Mouse (Mus musculus): ENCODE data around the gene Col5a1.

Gene Col5a1

GRCm38 (mm10) chr2:27962406-27962805 is 76.2 kb downstream of the Col5a1 start:
- DNase-seq (ENCODE audit: low spot score in 2 of 2): no peak

DNA sequence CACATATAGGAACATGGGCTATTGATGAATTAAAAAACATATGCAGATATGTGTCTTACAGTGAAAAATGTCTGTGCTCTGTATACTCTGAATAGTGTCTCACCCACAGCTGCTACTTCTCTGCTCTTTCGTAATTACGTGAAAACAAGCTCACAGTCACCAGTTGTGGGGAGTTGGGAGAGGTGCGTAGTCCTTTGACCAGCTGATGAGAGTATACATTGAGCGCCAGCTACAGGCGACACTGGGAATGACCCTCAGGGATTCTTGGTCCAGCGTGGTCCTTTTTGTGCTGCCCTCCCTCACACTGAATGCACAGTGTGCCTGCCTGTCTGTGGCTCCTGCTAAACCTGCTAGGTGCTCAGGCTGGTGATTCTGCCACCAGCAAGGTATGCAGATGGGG is 82.9 kb downstream of the Col5a1 start:
- DNase-seq (ENCODE audit: low spot score in 2 of 2): peak in 1 of 2 experiments; percentile 56

GRCm38 (mm10) chr2:27973840-27974239 is 87.6 kb downstream of the Col5a1 start:
- DNase-seq (ENCODE audit: low spot score in 2 of 2): peak in 1 of 2 experiments; percentile 62

GRCm38 (mm10) chr2:27975786-27976185 is 89.6 kb downstream of the Col5a1 start:
- peak in 1 of 2 experiments; percentile 28 for DNase-seq (ENCODE audit: low spot score in 2 of 2)

GRCm38 (mm10) chr2:27976512-27976911 is 90.3 kb downstream of the Col5a1 start:
- DNase-seq (ENCODE audit: low spot score in 2 of 2): no peak

GRCm38 (mm10) chr2:27981066-27981465 is 94.8 kb downstream of the Col5a1 start:
- DNase-seq (ENCODE audit: low spot score in 2 of 2): no peak

DNA sequence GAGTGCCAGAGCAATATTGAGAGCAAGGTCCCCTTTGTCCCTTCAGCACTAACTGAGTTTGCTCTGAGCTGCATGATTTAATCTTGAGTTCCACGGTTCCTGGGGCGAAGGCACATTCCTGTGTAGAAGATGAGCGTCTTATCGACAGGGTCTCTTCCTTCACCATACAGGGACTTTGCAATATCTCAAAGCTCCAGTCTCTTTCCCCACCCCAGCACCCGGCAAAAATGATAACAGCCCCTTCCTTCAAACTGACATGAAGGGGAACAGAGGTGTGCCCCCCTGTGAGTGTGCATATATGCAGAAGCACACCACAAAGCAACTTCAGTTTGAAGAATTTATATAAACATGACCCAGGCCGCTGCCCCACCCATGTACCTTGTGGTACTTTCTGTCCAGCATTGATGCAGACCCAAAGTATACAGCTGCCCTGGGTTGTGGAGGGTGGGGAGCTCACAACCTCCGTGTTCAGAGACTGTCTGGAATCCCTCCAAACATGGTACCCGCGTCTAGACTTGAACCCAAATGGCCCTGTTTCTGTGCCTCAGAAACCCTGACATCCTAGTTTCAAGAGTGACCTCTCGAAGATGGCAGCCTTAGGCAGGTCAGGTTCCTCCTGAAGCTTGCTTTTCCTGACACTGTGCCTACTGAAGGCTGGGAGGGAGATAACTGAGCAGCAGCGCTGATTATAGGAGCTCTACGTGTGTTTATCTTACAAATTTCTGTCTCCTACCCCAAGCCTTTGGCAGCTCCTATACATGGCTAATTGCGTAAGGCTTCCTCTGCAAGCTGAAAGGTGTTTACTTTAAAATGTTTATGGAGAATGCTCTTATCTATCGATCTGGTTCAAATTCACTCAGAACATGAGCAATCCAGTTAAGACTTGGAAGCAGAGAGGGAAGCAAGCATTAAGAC is 95.7 kb downstream of the Col5a1 start:
- DNase-seq (ENCODE audit: low spot score in 2 of 2): no peak

- DNase-seq (ENCODE audit: low spot score in 2 of 2): no peak
Measured at GRCm38 (mm10) chr2:27983093-27983492, 96.9 kb downstream of the Col5a1 start.

GRCm38 (mm10) chr2:27983884-27984283 is 97.7 kb downstream of the Col5a1 start:
- peak in 1 of 2 experiments; percentile 54 for DNase-seq (ENCODE audit: low spot score in 2 of 2)

GRCm38 (mm10) chr2:27986751-27987150 is 100.5 kb downstream of the Col5a1 start:
- no peak for DNase-seq (ENCODE audit: low spot score in 2 of 2)

DNA sequence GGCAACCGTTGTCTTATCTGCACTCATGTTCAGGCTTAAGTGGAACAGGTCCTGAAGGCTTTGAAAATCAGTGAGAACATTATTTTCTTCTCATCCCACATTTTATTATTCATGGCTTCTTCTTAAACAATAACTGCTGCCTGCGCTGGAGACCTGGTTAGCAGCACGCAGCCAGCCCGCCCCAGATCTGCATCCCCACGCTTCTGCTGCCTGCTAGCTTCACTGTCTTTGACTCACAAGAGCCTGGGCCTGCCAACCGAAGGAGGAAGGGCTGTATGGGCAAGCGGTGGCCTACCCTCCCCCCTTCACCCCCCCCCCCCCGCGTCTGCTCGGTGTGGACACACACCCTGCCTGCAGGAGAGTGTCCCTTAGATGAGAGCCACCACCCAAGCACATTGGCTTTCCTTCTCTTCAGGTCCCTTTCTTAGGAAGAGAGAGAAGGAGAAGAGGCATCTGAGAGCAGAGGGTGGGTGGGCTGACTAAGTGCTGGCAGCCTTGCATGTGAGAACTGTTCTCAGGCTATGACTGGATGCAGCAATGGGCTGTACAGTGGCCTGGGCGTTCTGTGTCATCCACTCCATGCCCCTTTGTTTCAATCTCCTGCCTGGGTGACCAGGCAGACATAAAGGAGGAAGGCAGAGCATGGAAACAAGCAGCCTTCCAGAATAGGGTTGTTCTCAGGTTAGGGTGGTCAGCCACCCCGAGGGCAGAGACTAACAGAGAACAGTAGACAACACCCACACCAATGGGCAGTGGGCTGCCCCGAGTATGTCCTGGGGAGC is 104.4 kb downstream of the Col5a1 start:
- peak in 1 of 2 experiments; percentile 24 for DNase-seq (ENCODE audit: low spot score in 2 of 2)

DNA sequence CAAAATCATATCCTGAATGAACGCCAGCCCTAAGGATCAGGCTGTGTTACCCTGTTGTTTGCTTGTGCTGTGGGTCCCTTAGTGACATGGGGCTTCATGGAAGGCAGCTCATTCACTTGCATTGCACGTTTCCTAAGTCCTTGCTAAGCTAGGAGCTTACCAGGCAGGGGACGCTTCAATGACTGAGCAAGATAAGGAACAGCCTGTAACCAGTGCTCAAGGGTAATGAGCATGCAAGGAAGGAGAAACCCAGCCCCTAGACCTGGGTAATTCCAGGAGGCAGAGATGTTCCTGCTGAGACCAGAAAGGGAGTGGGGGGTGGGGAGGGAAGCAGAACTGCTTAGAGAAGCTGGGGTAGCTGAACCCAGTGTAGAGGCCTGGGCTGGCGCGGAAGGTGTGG is 107.2 kb downstream of the Col5a1 start:
- no peak for DNase-seq (ENCODE audit: low spot score in 2 of 2)

DNA sequence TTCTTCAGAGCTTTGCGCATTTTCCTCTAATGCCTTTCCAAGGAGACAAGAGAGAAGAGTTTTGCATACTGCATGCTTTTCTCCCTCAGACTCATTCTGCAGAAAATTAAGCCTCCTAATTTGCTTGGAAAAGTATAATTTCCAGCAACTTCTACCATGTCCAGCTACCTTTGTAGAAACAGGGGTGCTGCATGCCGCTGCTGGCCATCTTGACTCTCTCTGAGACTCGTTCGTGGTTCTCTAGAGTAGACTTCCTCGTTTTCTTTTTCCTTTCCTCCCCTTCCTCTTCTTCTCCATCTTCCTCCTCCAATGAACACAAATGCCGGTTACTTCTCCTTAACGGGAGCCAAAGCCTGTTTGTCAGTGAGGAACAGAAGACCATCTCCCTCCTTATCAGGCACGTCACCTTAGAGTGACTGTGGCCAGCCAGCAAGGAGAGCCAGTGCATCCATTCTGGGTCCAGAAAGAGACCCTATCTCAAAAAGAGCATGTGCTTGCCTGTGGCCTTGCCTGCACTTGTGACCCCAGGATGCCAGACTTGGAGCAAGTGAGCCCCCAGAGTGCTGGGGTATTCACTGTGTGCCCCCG is 113.9 kb downstream of the Col5a1 start:
- no peak for DNase-seq (ENCODE audit: low spot score in 2 of 2)

DNA sequence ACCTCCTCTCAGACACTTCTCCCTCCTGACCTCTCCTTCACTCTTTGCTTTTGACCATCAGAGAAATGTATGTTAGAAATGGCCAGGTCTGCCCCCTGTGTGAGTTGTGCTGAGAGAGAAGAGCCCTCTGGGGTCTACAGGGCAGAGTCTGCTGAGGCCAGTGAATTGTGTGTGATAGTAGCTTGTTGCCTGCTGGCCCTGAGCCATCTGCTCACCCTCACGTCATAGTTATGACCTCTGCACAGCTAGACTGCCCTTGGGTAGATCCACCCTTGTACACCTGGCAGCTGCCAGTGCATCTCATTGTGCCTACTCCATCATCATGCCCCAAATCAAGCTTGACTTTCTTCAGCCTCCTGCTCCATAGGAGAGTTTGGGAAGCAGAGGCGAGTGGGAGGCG is 114.4 kb downstream of the Col5a1 start:
- no peak for DNase-seq (ENCODE audit: low spot score in 2 of 2)

DNA sequence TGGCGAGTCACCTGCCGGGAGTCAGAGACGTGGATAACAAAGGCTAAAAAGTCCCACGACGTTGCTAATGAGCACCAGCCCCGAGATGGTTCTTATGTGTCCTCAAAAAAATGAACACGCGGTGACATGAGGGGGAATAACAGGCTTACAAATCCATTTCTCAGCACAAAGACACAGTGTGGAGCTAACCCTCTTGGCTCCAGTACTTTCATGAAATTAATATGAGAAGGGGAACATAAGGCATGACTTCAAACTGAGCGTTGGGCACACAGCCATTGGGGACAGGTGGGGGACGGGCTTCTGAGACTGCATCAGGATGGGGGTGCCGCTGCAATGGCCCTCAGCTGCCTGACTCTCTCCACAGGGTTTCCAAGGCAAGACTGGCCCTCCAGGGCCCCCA is 115.0 kb downstream of the Col5a1 start:
- no peak for DNase-seq (ENCODE audit: low spot score in 2 of 2)

DNA sequence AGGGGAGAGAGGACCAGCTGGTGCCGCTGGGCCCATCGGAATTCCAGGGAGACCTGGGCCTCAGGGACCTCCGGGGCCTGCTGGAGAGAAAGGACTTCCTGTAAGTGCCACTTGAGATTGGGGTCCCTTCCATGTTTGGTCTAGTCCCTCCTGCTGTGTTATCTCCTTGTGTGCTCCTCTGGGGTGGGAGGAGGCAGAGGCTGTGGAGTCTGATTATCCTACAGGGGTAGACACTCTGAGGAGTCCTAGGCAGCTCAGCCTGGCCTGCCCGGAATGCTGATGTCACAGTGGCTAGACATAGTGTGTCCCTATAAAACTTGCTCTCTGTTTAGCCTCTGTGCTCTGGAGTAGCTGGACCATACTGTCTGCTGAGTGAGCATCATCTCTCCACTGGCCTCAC is 119.0 kb downstream of the Col5a1 start:
- no peak for DNase-seq (ENCODE audit: low spot score in 2 of 2)

DNA sequence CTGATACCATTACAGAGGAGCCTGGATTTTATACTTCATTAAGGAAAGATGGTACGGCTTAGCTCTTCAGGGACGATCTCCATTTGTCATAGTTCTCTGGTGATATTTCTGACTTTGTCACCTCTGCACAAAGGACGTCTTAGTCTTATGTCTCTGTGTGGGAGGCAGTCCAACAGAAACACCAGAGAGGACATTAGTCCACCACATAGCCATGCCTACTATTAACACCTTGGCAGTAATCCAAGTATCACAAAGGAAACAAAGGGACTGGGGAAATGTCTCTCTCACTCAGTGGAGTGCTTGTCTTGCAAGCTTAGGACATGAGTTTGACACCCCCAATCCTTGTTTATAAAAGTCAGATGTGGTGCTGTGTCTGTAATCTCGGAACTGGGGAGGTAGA is 122.0 kb downstream of the Col5a1 start:
- no peak for DNase-seq (ENCODE audit: low spot score in 2 of 2)

DNA sequence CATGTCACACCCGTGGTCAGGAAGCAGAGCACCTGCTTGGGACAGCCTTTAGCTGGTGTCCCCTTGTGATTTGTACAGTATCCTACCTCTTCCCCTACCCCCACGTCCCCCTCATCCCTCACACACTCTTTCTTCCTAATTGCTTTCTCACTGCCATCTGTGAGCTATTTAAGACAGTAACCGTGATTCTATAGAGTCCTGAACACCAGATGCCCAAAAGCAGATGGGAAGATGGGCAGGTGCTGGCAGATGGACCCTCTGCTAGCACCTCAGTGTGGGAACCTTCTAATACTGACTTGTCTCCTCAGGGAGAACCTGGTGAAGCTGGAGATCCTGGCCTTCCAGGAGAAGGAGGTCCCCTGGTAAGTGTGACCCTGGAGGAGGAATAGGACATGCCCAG is 126.1 kb downstream of the Col5a1 start:
- peak in 1 of 2 experiments; percentile 24 for DNase-seq (ENCODE audit: low spot score in 2 of 2)

GRCm38 (mm10) chr2:28014778-28015177 is 128.6 kb downstream of the Col5a1 start:
- no peak for DNase-seq (ENCODE audit: low spot score in 2 of 2)

GRCm38 (mm10) chr2:28024416-28024815 is 138.2 kb downstream of the Col5a1 start:
- DNase-seq (ENCODE audit: low spot score in 2 of 2): no peak

GRCm38 (mm10) chr2:28025776-28026175 is 139.6 kb downstream of the Col5a1 start:
- DNase-seq (ENCODE audit: low spot score in 2 of 2): no peak

DNA sequence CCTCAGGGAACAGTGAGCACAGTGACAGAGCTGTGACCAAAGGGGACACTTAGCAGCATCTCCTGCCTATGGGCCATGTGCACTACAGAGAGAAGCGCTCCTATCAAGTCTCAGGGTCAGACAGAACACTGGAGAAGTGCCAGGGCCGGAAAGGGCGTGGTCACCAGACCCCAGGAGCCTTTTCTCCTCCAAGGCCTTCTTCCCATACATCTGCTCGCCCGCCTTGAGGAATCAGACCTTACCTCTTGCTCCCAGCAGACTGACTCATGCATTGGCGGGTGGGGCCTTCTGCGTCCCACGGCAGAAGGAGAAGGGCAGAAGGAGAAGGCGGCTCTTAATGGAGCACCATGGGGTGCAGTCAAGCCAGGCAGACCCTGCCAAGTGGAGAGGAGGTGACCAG is 145.6 kb downstream of the Col5a1 start:
- no peak for DNase-seq (ENCODE audit: low spot score in 2 of 2)

Measured in left cerebral cortex, adult 9 months (tissue).